Mouse (Mus musculus) brain, embryonic 14.5 days (tissue): ENCODE measurements around the gene St6galnac6.
A peak's percentile ranks its signal among the peaks of the same experiment; 100 is the strongest.

ENCODE experiments used
- CTCF ChIP-seq: fragments of 200-500 bp; IDR thresholded peaks from 2 replicates; pipeline ENCODE4 v1.5.1; 2012; ENCODE audit warnings: inconsistent platforms, mild to moderate bottlenecking, moderate library complexity, borderline replicate concordance; ENCODE audit not compliant: insufficient read depth, insufficient read length; ENCODE audit errors: extremely low read depth
- POLR2A ChIP-seq: fragments of 200-500 bp; IDR thresholded peaks from 2 replicates; pipeline ENCODE4 v1.6.1; 2012; ENCODE audit warnings: mild to moderate bottlenecking, inconsistent platforms, borderline replicate concordance; ENCODE audit not compliant: poor library complexity, insufficient read depth, insufficient read length, severe bottlenecking; ENCODE audit errors: extremely low read depth

DNA sequence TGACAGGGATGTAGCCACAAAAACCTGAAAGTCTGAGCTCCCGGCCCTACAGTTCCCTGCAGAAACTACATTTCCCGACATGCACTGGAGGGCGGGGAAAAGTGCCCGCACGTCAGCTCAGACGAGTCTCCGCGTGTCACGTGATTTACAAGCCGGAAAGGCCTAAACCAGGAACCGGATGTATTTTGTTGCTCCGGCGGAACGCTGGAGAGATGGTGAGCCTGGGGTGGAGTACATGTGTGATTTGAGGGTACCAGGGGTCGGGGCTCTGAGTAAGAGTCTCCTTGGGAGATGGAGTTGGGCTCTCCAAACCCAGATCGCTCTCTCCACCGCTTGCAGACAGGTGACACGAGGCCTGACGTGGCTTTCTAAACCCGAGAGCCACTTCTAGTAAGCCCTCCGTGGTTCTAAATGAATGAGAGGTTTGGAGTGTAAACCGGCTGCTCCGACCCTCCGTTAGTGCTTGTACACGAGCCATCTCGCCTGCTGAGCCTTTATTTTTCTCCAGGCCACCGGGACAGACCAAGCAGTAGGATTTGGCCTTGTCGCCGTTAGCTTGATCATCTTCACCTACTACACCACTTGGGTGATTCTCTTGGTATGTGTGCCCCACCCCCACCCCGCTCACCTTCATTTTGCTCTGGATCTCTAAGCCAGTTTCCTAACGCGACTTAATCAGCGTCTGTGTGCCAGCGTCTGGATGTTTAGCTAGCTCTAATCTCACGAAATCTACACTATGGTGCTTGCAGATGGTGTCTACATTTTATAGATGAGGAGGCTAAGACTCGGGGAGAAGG lies 28.6 kb upstream of the St6galnac6 start, which contains the start of gene Dpm2:
- TF ChIP-seq CTCF (no peak), POLR2A (peak; percentile 67; the same call in 1 of the 2 replicates)
